Mouse (Mus musculus): ENCODE measurements around the gene Nt5dc1.

DNA sequence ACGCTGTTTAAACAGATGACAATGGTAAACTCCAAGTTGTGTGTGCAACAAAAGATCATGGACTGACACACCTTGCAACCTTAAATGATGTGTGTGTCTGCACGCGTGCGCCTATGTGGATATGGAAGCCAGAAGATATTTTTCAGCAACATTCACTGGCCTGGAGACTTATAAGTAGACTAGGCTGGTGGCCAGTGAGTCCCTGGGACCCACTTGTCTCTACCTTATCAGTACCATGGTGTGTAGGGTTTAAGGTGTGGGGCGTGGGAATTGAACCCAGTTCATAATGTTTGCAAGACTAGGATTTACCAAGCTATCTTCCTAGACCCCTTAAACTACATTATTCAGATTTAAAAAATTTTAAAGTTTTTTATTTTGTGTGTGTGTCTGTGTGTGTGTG, 91.2 kb downstream of the Nt5dc1 start:
- TF ChIP-seq POLR2A (IDR thresholded peaks at IDR 0.05; ENCODE audit: insufficient read length, low read depth) (no peak), E2F4 (IDR thresholded peaks at IDR 0.05; ENCODE audit: insufficient read depth) (no peak), CEBPB (IDR thresholded peaks at IDR 0.05; ENCODE audit: insufficient read depth, poor library complexity, severe bottlenecking) (no peak), MYOD1 (IDR thresholded peaks at IDR 0.05; ENCODE audit: control insufficient read depth in 1 of 3, insufficient read length in 2 of 3, low read depth in 2 of 3) (no peak), POLR2AphosphoS2 (IDR thresholded peaks at IDR 0.05; ENCODE audit: insufficient read length, low read depth) (no peak)
